Mouse (Mus musculus) lung, embryonic 16.5 days (tissue): ENCODE results near the gene Hist1h3f. TPM values are rescaled to one million over a fixed set of nuclear protein-coding genes. Genes with fewer than 3 reads are reported as not detected.
A peak's percentile ranks its signal among the peaks of the same experiment; 100 is the strongest.
"Not testable (repeated sequence)": the region's sequence is repeated elsewhere in the genome, so short reads cannot be mapped to it uniquely, and the experiment has no call there.

Source experiments
- ATAC-seq: fragments of 200-750 bp; cut with Nextera tagmentation; 2 replicates; pipeline ENCODE4 v1.8.0; 2017; ENCODE audit warnings: low read depth, mild to moderate bottlenecking, moderate library complexity
- H3K27ac ChIP-seq: fragments of 300-500 bp; sonication (generic); 2 replicates; pipeline ENCODE4 v1.5.1; 2014; ENCODE audit warnings: mild to moderate bottlenecking, control low read depth, low read length
- H3K27me3 ChIP-seq: fragments of 300-500 bp; sonication (generic); 2 replicates; pipeline ENCODE4 v1.6.1; 2014; ENCODE audit warnings: low read depth, low read length, mixed read lengths; ENCODE audit not compliant: control insufficient read depth, insufficient read depth
- H3K36me3 ChIP-seq: fragments of 300-500 bp; sonication (generic); 2 replicates; pipeline ENCODE4 v1.6.1; 2014; ENCODE audit warnings: low read length; ENCODE audit not compliant: control insufficient read depth, insufficient read depth
- H3K4me1 ChIP-seq: fragments of 300-500 bp; sonication (generic); replicated peaks from 2 replicates; pipeline ENCODE4 v1.6.1; 2014; ENCODE audit warnings: low read length, mixed read lengths; ENCODE audit not compliant: control insufficient read depth, insufficient read depth
- H3K4me2 ChIP-seq: fragments of 300-500 bp; sonication (generic); 2 replicates; pipeline ENCODE4 v1.6.1; 2014; ENCODE audit warnings: low read depth, low read length, control low read depth
- H3K4me3 ChIP-seq: fragments of 300-500 bp; sonication (generic); 2 replicates; pipeline ENCODE4 v1.5.1; 2014; ENCODE audit warnings: mild to moderate bottlenecking, low read length, control low read depth
- H3K9ac ChIP-seq: fragments of 300-500 bp; sonication (generic); 2 replicates; pipeline ENCODE4 v1.6.1; 2014; ENCODE audit warnings: low read length, control low read depth
- H3K9me3 ChIP-seq: fragments of 300-500 bp; sonication (generic); 2 replicates; pipeline ENCODE4 v1.6.1; 2016; ENCODE audit warnings: low read length; ENCODE audit not compliant: control insufficient read depth
- WGBS: fragments of 180-500 bp; shearing (Covaris S2); extraction: QIAGEN DNeasy Blood & Tissue Kit; methylation state at CpG from one replicate; pipeline ENCODE4 v1.1.7; 2014; 5-methylcytosine and 5-hydroxymethylcytosine counted together
- polyA plus RNA-seq: library from polyadenylated mRNA; unstranded; fragments of >200 nt; fragmentation: Nextera tagmentation; extraction: Ambion mirVana; gene quantifications from 2 replicates; pipeline ENCODE4 v1.2.1, GENCODE M21; 2015

Gene Hist1h3f
- polyA plus RNA-seq, 1 experiment from 2014 or later: 0.49 TPM

GRCm38 (mm10) chr13:23554925-23555838 lies 11.3 kb downstream of the Hist1h3f start:
- Histone ChIP-seq H3K27me3 (no peaks in the 10 kb centered on the region), H3K4me3 (peak overlapping the region; percentile 69), H3K9ac (peak overlapping the region; percentile 87), H3K27ac (peak overlapping the region; percentile 98), H3K9me3 (no peaks in the 10 kb centered on the region), H3K4me2 (peak overlapping the region; percentile 82), H3K36me3 (no peaks in the 10 kb centered on the region), H3K4me1 (peaks cover 15% of the 10 kb centered on the region)
- WGBS: under 1% methylated on average over 48 of the region's 54 CpGs
- peak; percentile 89 for ATAC-seq

DNA sequence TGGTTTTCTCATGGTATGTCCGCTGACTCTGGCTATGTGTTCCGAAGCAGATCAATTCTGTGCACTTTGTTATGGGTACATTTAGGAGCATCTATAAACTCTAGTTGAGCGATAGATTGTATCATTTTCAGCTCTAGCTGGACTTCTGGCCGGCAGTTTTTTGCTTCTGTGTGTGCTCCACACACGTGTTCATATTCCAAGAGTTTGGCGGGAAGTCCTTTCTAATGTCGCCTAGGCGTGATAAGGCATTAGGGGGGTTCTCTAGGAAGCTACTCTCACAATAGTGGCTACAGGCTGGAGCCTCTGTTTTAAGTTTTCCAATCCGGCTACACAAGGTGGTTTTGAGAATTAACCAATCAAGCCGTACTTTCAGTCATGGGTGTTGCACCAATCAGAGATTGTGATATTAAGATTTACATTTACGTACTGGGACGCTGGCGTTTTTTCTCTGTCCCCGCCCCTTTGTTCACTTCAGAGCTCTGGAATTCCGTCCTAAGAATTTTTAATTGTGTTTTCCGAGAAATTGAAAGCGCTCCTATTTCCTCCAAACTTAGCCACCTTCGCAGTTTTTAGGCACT lies 12.1 kb downstream of the Hist1h3f start:
- peak; percentile 78 for ATAC-seq
- H3K9ac ChIP-seq: peak overlapping the region; percentile 87

GRCm38 (mm10) chr13:23556906-23557305 lies 13.1 kb downstream of the Hist1h3f start:
- Histone ChIP-seq H3K36me3 (no peaks in the 10 kb centered on the region), H3K4me1 (peaks cover 10% of the 10 kb centered on the region), H3K9me3 (no peaks in the 10 kb centered on the region), H3K4me2 (peak overlapping the region; percentile 82), H3K4me3 (peak overlapping the region; percentile 22; the same call in 1 of the 2 replicates), H3K27me3 (no peaks in the 10 kb centered on the region), H3K27ac (peak overlapping the region; percentile 75), H3K9ac (peak overlapping the region; percentile 45; the same call in 1 of the 2 replicates)
- no peak for ATAC-seq
- 57% methylated on average over 3 of the region's 3 CpGs for WGBS

More for the DNA sequence above, 12.1 kb downstream of the Hist1h3f start:
- Histone ChIP-seq H3K4me1 (peaks cover 10% of the 10 kb centered on the region), H3K27me3 (no peaks in the 10 kb centered on the region), H3K4me3 (peak overlapping the region; percentile 69), H3K36me3 (no peaks in the 10 kb centered on the region), H3K27ac (peak overlapping the region; percentile 98), H3K9me3 (no peaks in the 10 kb centered on the region), H3K4me2 (peak overlapping the region; percentile 82)
- WGBS: 0% methylated on average over 18 of the region's 18 CpGs

DNA sequence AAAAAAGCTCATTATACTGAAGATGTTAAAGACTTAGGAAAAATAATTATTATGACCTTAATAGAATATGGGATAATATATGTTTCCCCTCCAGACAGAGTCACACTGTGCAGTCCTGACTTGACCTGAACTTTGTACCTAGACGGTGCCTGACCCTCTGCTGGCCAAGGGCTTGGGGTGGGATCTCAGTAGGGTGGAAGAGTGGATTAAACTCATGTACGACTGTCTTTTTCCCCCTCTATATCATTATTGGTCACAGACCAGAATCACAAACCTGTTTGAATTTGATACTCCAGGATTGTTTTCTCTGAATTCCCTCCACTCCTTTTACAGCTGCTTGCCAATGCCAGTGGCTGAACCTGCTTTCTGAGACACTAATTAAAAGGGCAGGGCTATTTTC lies 16.8 kb downstream of the Hist1h3f start:
- peak overlapping the region; percentile 39; the same call in 1 of the 2 replicates for H3K9ac ChIP-seq
- peak overlapping the region; percentile 29 for H3K4me2 ChIP-seq
- not testable (repeated sequence) for H3K4me1 ChIP-seq, ATAC-seq, H3K36me3 ChIP-seq, H3K27me3 ChIP-seq, H3K9me3 ChIP-seq, H3K4me3 ChIP-seq
- H3K27ac ChIP-seq: peak overlapping the region; percentile 52; the same call in 1 of the 2 replicates
- 17% methylated on average over 2 of the region's 2 CpGs for WGBS

DNA sequence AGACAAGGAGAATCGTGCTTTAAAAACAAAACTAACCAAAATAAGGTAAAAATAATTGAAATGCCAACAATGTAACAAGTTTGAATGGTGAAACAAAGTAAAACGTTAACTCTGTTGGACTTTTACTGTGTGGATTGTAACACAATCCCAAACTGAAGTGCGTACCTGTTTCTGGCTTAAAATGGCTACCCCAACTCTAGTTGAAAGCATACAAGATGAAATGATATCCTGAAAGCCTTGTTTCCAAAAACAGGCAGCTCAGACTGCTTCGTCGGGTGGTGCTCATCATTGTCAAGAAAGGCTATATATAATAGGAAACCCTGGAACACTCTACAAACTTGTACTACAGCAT lies 17.7 kb downstream of the Hist1h3f start:
- WGBS: 0% methylated on average over 2 of the region's 5 CpGs
- not testable (repeated sequence) for H3K27me3 ChIP-seq, H3K9me3 ChIP-seq, H3K36me3 ChIP-seq, ATAC-seq, H3K4me1 ChIP-seq
- Histone ChIP-seq H3K4me2 (peak overlapping the region; percentile 61), H3K4me3 (peak overlapping the region; percentile 49), H3K27ac (peak overlapping the region; percentile 99; the same call in 1 of the 2 replicates), H3K9ac (peak overlapping the region; percentile 63)

DNA sequence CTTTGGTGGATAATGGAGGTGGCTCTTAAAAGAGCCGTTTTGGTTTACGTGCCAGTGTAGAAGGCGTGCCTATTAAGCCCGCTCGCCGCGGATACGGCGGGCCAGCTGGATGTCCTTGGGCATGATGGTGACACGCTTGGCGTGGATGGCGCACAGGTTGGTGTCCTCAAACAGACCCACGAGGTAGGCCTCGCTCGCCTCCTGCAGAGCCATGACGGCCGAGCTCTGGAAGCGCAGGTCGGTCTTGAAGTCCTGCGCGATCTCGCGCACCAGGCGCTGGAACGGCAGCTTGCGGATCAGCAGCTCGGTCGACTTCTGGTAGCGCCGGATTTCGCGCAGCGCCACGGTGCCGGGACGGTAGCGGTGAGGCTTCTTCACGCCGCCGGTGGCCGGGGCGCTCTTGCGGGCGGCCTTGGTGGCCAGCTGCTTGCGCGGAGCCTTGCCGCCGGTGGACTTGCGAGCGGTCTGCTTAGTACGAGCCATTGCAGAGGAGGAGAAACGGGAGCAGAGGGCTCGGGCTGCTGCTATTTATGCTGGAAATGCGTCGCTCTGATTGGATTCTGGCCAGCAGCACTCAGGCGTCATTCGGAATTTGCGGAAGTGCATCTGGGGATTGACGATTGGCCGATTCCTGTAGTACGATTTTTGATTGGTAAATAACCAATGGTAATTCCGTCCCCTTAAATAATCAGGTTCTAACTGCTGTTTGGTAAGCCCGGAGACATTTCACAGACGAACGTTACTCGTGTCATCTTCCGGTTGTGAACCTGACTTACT lies 18.2 kb downstream of the Hist1h3f start, which contains the start of gene Hist1h3e:
Gene Hist1h3e (minus strand): TSS at position 487 of the 777 bp plus-strand sequence.
- under 1% methylated on average over 45 of the region's 67 CpGs for WGBS
- peak within 1 kb of the TSS; percentile 49 for H3K4me3 ChIP-seq
- peak; percentile 92 for ATAC-seq
- H3K4me2 ChIP-seq: peak within 1 kb of the TSS; percentile 61
- H3K27me3 ChIP-seq, H3K4me1 ChIP-seq, H3K36me3 ChIP-seq, H3K9me3 ChIP-seq: not testable (repeated sequence)
- peak within 1 kb of the TSS; percentile 63 for H3K9ac ChIP-seq
- peak within 1 kb of the TSS; percentile 99 for H3K27ac ChIP-seq

DNA sequence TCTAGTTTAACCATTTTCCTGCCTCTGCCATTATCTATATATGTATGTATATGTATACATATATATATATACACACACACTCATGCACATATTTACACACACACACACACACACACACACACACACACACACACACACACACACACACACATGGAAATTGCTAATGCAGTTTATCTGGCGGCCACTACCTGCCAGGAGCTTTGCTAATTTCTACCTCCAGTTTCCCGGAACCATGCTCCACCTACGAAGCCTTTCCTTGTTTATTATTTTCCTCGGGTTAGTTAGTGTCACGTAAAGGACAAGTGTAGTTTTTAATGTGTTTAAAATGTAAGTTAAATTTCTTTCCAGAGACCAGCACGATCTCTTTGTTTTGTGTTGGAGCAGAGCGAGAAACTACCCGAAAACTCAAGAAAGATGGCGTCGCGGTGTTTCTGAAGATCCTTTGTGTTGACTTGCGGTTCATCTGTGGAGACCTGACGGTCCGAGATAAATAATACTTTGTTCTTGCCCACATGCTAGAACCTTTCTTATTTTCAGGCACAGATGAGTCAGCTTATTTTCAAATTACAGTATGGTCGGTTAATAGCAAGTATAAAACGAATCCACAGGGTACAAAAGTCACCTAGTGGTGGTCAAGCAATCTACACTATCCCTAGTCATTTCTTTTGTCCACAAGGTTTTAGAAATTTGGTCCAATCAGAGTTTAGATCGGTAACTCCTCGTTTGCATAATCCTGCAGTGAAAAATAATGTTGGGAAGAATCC lies 19.0 kb downstream of the Hist1h3f start:
- H3K4me2 ChIP-seq: peak overlapping the region; percentile 61
- H3K4me3 ChIP-seq: peak overlapping the region; percentile 49
- no peaks in the 10 kb centered on the region for H3K4me1 ChIP-seq
- H3K27me3 ChIP-seq: no peaks in the 10 kb centered on the region
- peak overlapping the region; percentile 99 for H3K27ac ChIP-seq
- no peaks in the 10 kb centered on the region for H3K9me3 ChIP-seq
- peak overlapping the region; percentile 63 for H3K9ac ChIP-seq
- peak; percentile 69 for ATAC-seq
- no peaks in the 10 kb centered on the region for H3K36me3 ChIP-seq
- 2% methylated on average over 18 of the region's 18 CpGs for WGBS

DNA sequence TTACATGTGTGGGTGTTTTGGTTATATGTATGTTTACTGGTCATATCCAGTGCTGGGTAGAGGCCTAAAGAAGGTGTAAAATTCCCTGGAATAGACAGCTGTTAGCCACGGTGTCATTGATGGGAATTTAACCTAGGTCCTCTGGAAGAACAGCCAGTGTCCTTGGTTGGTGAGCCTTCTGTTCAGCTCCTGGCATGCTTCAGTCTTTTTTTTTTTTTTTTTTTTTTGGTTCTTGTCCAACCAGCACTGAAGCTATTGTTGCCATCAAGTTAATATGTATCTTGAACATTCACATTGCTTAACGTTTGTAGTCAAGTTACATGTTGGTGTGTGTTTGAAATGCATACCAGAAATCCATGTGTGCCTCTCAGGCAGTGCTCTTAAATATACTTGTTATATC lies 20.6 kb downstream of the Hist1h3f start:
- H3K9ac ChIP-seq: no peak overlapping the region
- no peak overlapping the region for H3K4me3 ChIP-seq
- H3K4me2 ChIP-seq: no peak overlapping the region
- H3K27me3 ChIP-seq: no peaks in the 10 kb centered on the region
- no peaks in the 10 kb centered on the region for H3K36me3 ChIP-seq
- no peak overlapping the region for H3K27ac ChIP-seq
- no peaks in the 10 kb centered on the region for H3K4me1 ChIP-seq
- WGBS: 65% methylated on average over 2 of the region's 2 CpGs
- H3K9me3 ChIP-seq: no peaks in the 10 kb centered on the region
- ATAC-seq: no peak
